Mouse (Mus musculus): ENCODE measurements around the gene Orai1.

Orai1 gene

DNA sequence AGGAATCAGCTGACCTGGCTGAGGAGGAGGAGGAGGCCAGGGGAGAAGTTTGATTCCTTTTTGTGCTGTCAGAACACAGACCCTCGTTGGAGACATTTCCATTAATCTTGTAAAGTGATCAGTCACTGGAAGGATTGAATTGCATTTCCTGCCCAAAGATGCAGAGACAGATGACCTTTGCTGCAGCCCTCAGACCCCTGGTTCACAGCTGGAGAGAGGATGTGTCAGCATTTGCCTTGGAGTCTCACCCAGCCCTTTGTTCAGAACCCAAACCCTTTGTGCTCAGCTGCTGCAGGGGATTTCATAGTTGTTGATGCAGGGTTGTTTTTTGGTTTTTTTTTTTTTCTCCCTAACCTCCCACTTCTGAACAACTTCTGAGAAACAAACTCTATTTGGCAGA lies 20.0 kb upstream of the Orai1 start:
- DNase-seq (ENCODE audit: low read depth, low spot score), result no peak

DNA sequence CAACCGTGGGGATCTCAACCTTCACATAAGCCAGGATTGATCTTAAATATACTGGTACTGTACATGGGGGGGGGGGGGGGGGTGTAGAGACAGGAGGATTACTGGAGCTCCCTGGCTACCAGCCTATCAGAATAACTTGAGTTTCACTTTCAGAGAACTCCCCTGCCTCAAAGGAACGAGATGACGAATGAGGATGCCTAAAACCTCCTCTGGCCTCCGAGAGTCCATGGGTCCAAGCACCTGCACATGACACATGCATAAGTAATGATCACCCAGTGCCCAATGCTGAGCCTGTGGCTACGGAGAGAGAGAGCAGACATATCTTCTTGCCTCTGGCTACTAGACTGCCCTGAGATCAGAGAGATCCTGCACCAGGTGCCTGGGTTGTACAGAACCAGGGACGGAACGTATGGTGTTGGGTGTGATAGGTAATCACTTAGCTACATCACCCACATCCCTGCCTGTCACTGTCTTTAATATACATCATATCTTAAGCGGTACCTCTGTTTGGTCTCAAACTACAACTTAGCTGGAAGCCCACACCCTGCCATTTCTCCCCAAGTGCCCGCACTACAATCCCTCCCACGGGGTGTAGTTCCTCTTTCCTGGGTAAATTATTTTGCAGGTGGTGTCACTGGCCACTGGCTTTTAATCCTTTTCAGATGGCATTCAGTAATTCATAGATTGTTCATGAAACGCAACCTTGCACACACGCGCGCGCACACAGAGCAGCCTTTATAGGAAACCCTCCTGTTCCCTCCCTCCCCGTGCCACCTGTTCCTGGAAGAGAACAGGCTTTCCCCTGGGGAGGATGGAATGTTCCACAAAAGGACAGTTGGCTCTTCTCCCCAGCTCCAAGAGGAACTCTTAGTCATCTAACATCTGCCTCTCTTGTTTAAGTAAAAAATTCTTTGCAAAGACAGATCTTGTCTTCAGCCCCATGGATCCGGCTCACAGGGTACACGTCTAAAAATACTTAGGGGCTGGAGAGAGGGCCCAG lies 17.4 kb upstream of the Orai1 start:
- DNase-seq (ENCODE audit: low read depth, low spot score), result peak; percentile 84

DNA sequence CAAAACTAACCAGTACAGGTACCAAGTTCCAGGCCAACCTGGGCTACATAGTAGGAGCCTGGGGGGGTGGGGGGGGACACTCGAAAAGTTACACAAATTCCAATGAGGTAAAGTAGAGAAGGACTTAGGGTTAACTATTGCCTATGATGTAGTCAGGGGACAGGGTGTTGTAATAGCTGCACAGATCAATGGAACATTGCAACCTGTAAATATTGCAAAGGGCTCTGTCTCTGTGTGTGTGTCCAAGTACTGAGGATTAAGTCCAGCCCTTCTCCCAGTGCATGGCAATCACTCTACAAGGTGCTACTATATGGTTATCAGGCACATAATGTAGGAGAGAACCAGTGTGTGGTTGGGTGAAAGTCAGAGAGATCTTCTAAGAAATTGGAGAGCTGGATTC lies 14.0 kb upstream of the Orai1 start:
- no peak for DNase-seq (ENCODE audit: low read depth, low spot score)

DNA sequence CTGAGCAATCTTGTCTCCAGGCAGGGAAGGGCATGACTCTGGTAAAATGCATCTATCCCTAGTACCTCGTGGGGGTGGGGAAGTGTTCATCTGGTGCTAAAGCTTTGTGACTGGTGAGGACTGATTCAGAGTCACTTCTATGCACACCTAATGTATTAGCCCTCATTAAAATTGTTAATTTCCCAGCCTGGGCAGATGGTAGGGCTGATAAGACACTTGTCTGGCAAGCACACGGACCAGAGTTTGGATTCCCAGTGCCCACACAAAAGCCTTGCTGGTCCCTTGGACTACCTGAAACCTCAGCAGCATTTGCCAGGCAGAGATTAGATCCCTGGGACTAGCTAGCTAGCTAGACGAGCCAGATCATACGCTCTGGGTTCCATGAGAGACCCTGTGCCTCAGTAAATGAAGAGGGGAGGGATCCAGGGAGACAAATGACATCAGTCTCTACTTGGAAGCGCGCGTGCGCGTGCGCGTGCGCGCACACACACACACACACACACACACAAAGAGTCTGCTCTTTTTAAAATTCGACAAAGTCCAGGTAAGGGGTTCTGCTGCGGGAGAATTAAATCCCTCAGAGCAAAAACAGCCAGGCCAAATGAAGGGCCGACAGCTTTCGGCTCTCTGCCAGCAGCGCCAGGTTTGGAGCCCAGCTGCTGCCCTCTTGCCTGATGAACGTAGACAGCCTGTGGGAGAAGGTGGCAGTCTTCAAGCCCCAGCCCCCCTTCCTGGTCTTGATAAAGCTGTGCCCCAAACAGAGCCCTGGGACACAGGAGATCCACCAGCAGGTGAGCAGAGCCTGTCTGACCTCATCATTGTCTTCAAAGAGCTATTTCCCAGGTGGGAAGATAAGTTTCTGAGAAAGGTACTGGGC lies 8.9 kb upstream of the Orai1 start:
- DNase-seq (ENCODE audit: low read depth, low spot score), result no peak

DNA sequence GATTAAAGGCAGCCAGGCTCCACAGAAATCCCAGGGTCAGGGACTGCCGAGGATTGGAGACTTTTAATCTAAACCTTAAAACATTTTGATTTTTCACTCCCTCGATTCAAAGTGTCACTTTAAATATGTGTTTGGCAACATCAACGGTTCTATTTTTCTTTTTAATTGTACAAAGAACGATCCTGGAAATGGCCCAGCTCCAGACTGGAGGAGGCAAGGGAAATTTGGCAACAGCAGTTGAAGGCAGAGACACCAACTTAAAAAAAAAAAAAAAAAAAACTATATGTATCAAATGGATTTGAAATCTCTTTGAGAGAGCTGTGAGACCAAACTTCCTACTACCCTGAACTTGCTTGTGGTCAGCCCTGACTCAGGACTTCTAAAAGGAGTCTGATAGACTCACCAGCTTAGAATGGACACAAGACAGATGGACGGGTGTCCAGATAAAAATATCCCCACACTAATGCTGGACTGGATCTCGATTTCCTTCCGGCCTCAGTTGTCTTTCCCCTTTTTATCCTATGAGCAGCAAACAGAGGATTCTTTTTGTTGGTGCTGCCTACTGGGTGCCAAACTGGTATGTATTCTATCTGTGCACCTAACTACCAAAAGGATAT lies 5.9 kb upstream of the Orai1 start:
- no peak for DNase-seq (ENCODE audit: low read depth, low spot score)

DNA sequence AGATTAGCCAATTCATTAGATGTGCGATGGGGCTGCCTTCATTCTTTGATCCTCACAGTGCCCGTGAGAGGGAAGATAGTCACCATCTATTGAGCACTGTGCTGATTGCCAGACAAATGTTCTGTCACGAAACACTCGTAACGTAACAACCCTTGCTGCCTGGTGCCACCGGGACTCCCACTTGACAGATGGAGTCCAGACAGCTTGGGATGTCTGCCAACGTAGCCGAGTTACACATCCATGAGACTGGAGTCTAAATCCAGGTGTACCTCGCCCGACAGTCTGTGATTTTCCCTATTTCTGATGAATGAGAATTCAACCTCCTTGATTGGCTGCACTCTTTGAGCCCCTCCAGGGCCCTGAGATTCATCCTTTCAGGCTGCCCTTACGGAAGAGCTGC lies 5.0 kb upstream of the Orai1 start:
- no peak for DNase-seq (ENCODE audit: low read depth, low spot score)

DNA sequence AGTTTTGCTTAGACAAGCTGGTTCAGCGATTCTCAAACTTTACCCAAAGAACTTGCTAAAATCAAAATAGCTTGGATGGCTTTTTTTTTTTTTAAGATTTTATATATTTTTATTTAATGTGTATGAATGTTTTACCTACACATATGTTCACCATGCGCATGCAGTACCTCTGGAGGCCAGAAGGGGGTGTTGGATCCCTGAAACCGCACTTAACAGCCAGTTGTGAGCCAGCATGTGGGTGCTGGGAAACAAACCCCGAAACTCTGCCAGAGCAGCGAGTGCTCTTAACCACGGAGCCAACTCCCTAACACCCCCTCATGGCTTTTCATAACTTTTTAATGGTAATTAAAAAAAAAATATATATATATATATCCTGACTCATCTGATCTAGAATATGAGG lies 4.1 kb upstream of the Orai1 start:
- DNase-seq (ENCODE audit: low read depth, low spot score), result no peak

DNA sequence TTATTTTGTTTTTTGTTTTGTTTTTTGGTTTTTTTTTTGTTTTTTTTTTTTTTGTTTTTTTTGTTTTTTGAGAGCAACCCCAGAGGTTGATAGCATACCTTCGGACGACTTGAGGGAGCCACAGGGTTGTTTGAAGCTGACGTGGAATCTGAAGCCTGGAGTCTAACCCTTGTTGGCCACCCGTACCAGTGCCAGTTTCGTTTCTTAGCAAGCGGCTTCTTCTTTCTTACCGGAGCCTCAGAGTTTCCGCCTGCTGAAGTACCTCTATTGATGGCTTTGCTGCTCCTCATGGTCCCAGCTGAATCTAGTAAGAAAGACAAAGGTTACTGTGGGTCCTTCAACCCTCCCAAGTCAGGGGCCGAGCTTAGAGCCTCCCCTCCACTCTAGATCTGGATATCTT lies 3.2 kb upstream of the Orai1 start:
- DNase-seq (ENCODE audit: low read depth, low spot score), result no peak

DNA sequence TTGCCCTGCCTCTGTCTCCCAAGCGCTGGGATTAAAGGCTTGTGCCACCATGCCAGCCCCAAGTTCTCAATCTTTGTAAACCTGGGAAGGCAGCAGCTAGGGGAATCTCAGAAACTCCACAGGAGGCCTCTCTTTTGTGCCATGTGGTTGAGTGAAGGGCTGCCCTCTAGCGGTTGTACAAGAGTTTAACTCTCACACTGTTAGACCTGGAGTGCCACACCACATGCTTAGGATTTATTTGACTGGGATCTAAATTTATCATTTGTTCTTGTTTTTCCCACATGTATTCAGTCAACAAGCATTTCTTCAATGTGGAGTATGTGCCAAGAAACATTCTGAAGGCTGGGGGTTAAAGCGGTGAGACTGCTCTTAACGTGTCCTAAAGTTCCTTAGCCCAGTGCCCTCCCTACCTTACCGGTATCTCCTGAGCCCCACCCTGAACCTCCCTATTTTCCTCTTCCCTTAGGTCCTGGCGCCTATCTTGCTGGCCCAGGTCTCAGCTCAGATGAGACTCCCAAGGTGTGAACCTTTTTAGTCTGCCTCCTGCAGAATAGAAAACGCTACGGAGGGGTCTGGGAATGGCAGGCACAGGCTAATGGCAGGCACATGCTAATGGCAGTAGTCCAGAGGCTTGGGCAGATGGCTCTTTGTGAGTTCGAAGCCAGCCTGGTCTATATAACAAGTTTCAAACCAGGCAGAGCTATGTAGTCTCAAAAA lies 1.1 kb upstream of the Orai1 start:
- peak; percentile 58 for DNase-seq (ENCODE audit: low read depth, low spot score)

DNA sequence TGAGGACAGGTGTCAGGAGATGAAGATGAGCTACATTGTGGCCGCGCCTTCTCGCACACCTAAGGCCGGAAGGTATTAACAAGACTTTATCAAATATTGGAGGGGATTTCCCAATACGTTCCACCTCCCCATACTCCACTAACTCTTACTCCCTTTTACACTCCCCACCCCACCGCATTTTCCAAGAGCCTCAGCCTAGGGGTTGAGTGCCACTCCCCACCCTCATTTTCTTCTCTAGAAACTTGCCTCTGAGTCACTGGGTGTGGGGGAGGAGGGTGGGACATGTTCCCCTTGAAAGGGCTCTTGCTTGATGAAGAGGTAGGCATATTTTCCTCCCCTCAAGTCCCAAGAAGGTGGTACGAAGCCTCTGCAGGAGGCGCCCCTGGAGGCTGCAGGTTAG lies 1.0 kb downstream of the Orai1 start:
- DNase-seq (ENCODE audit: low read depth, low spot score), result no peak

DNA sequence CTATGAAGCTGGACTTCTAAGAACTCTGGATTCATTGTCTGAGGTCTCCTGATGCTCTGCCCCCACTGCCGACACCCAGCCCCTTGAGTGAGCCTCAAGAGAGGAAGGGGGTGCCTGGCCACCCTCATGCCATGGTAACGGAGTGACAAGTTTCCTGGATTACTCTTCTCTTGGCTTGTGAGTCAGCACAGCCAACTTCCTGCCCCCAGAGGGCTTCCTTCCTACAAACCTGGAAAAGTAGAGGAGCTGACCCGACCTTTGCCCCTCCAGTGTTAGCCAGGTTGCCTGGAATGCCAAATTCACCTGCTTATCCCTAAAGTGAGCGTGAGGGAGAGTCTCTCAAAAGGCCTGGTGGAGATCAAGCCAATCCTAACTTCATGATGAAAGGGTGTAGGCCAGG lies 2.6 kb downstream of the Orai1 start:
- DNase-seq (ENCODE audit: low read depth, low spot score), result no peak

DNA sequence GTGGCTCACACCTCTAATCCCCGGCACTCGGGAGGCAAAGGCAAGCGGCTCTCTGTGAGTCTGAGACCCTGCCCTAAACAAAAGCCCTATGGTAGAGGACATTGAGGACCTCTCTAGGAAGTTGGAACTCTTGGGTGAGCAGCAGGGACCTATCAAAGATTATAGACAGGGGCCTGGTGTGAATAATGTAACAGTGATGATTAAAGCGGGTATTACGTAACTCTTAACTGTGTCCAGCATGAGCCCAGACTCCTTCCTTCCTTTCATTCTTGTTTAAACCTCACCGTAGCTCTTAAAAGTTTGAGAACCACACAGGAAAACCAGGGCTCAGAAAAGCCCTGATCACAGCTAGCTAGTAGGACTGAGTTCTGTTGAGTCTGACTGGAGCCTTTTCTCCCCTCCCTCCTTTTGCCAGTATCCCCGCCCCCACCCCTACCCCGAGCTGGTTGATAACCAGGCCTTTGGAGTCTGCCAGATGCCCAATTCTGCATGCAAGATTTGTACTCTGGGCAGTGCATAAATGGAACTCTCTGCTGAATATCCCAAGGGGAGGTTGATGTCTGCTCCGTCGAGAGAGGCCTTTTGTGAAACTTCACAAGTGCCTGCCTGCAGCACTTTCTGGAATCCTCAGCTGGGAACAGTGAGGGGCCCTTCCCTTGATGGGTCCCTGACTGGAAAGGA lies 4.6 kb downstream of the Orai1 start:
- no peak for DNase-seq (ENCODE audit: low read depth, low spot score)

DNA sequence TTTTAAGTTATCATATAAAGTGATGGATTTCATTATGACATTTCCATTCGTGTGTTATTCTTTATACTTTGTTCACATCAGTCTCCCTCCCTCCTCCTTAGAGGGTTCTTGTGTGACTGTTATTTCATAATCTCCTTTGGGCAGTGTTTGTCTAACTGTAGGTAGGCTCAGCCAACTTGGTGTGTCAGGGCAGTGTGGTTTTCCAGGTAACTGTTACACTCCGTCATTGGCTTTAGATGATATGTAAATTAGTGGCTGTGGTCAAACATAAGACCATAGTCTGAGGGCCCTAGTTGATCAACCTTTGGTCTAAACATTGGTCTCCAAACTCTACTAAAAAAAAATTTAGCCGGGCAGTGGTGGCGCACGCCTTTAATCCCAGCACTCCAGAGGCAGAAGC lies 5.6 kb downstream of the Orai1 start:
- no peak for DNase-seq (ENCODE audit: low read depth, low spot score)

DNA sequence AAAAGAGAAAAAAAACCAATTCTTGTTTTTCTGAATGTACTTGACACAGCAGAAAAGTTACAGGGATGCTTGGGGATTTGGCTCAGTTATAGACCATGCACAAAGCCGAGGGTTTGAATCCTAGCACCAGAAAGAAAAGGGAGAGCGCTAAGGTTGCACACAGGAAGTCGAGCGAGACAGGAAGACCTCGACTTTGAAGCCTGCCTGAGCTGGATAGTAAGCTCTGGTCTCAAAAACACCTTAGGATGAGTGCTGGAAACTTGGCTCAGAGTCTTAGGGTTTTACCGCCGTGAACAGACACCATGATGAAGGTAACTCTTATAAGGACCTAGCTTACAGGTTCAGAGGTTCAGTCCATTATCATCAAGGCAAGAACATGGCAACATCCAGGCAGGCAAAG lies 6.6 kb downstream of the Orai1 start:
- no peak for DNase-seq (ENCODE audit: low read depth, low spot score)

DNA sequence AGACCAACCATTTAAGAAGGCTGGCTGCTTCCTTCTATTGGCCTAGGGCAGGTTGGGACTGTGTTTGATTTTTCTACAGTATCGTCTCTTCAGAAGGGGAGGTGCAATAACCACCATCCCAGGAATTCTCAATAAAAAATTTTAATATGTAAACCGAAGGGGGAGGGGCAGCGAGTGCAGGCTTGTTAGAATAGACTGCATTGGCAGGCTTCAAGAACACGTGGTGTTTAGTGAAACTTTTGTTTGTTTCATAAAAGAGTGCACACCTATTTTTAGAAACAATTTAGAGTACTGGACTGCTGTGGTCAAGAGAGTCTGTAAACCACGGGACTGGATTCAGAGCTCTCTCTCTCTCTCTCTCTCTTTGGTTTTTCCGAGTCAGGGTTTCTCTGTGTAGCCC lies 8.2 kb downstream of the Orai1 start:
- DNase-seq (ENCODE audit: low read depth, low spot score), result no peak

DNA sequence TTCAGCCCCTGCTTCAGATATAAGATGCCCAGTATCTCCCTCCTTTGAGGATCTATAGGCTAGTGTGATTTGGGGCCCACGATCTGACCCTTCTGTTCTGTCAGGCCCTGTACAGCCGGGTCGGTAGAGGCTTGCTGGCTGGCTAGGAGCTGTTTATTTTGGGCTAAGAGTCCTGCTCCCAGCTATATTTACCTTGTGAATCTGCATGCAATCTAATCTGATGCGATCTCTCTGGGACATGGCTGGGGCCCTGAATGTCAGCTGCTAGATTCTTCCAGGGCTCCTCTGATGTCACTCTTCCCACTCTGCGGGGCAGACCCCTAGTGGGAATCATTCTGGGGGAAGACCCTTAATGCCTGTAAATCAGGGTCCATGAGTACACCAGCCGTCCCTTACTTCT lies 9.4 kb downstream of the Orai1 start:
- no peak for DNase-seq (ENCODE audit: low read depth, low spot score)

DNA sequence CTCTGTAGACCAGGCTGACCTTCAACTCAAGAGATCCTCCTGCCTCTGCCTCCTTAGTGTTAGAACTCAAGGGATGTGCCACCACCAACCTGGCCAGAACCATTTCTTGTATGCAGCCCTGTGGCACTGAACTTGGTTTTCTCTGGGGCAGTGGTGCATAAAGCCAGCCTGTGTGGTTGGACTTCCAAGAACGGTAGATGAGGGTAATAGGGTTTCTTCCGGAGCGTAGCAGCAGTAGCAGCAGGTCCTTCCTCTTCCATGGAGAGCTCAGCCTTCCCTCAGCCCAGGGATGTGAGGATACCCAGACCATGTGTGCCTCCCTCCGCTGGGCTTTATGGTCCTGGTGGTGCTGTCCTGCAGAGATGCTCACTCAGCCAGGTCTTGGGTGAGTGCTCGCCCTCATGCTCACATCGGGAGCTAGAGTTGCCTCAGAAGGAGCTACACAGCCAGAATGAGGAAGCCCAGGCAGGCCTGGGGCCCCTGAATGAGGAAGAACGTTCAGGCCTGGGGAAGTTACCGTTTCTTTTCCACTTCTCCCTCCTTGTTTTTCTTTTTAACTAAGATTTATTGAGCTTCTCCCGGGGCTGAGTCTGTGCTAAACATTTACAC lies 10.2 kb downstream of the Orai1 start:
- no peak for DNase-seq (ENCODE audit: low read depth, low spot score)

DNA sequence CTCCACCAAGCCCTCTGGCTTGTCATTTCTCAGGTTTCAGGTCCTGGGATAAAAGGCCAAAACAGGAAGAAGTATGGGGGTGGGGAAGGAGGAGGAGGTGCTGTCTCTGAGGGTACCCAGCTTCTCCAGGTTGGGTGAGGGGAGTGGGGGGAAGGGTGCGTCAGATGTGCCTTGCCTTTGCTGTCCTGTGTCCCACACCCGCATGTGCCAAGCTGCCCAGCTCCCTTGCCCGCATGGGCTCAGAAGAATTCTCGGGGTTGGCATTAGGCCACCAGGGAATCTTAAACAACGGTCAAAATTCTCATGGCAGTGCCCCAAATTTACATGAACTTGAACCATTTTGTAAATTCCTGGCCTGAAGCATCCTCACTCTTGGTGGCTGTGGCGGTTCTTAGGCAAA lies 11.5 kb downstream of the Orai1 start:
- DNase-seq (ENCODE audit: low read depth, low spot score), result no peak

DNA sequence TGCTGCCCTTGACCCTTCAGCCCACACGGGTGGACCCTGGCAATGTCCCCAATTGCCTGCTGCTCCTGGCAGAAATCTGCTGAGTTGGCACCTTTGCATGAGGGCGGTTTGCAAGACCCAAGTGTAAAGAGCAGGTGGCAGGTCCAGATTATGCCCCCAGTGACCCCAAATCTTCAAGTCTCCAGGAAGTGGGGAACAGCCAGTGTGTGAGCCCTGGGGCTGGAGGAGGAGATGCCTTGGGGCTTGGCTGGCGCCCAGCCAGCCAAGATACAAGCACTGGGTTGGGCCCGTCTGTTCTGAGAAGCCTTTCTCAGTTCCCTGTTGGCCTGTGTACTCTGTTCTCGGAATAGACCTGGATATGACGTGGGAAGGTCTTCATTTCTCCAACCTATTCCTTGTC lies 12.6 kb downstream of the Orai1 start:
- no peak for DNase-seq (ENCODE audit: low read depth, low spot score)

DNA sequence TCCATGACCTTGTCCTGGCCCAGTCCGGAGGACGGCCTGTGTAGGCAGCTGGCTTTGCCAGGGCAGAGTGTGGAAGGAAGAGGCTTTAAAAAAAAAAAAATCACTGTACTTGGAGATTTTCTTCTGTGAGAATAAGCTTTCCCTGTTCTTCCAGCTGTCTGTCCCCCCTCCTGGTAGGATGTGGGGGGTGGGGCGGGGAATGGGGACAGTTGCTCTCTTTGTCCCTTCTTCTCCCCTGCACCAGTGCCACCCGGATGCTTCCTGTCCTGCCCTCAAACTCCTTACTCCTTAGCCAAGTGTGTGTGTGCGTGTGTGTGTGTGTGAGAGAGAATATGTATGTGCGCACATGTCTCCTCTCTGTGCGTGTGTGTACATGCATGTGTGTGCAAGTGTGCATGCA lies 14.9 kb downstream of the Orai1 start:
- no peak for DNase-seq (ENCODE audit: low read depth, low spot score)

DNA sequence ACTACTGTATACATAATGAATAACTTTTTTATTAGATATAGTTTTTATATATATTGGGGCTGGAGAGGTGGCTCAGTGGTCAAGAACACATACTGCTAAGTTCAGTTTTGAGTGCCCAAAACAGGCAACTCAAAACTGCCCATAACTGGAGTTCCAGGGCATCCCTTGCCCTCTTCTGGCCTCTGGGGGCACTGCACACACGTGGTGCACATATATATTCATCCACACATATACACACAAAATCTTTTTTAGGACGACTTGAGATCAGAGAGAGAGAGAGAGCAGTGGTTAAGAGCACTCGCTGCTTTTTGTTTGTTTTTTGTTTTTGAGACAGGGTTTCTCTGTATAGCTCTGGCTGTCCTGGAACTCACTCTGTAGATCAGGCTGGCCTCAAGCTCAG lies 16.4 kb downstream of the Orai1 start:
- no peak for DNase-seq (ENCODE audit: low read depth, low spot score)

All from telencephalon, adult 2 months (tissue).